8 mouse cellular contexts compared by ENCODE assay signal in genomic region chr13:98205111-98205510, GRCm38 (mm10). TPM values are rescaled to one million over a fixed set of nuclear protein-coding genes. Genes with fewer than 3 reads are reported as not detected.
DNase-seq lines count a peak whose midpoint lies in the region; ATAC-seq and TF ChIP-seq lines count a peak whose summit lies in the region.

No protein-coding gene starts in this region.

- peaks cover 47% of the 10 kb centered on the region for H3K27me3 ChIP-seq in forebrain, embryonic 10.5 days (ENCODE audit: poor library complexity, severe bottlenecking)
- H3K27me3 ChIP-seq in intestine, postnatal 0 days (replicated peaks; ENCODE audit: control insufficient read depth, insufficient read depth, low read length) = no peaks in the 10 kb centered on the region

- no peak for DNase-seq in left cerebral cortex, adult 2 months (ENCODE audit: extremely low spot score in 1 of 2, low spot score in 2 of 2)
- DNase-seq in left cerebral cortex, postnatal 10 days (ENCODE audit: extremely low spot score in 1 of 2, low spot score in 2 of 2) = no peak
- peak; percentile 18 for DNase-seq in forebrain, embryonic 10.5 days (ENCODE audit: extremely low spot score, low spot score)
- DNase-seq in retina, embryonic 14.5 days (ENCODE audit: low spot score) = peak; percentile 42
- DNase-seq in cerebellum, adult 8-10 months = no peak
- DNase-seq in gastrocnemius, postnatal 36 days = no peak
- no peak for DNase-seq in right cerebral cortex, postnatal 25 days

- peaks cover 33% of the 10 kb centered on the region for H3K4me1 ChIP-seq in forebrain, embryonic 10.5 days
- no peaks in the 10 kb centered on the region for H3K4me1 ChIP-seq in intestine, postnatal 0 days (replicated peaks; ENCODE audit: control insufficient read depth, insufficient read depth, low read length)

- no peak for ATAC-seq in intestine, postnatal 0 days

- H3K9me3 ChIP-seq in forebrain, embryonic 10.5 days = no peaks in the 10 kb centered on the region
- H3K9me3 ChIP-seq in intestine, postnatal 0 days (ENCODE audit: control insufficient read depth) = no peaks in the 10 kb centered on the region

- no peak for TF ChIP-seq CTCF in left cerebral cortex, adult 2 months (IDR thresholded peaks at IDR 0.05)
- no peak for TF ChIP-seq CTCF in intestine, postnatal 0 days (IDR thresholded peaks at IDR 0.05; ENCODE audit: low read depth)

- peak overlapping the region; percentile 57 for H3K4me3 ChIP-seq in left cerebral cortex, adult 2 months
- peak overlapping the region; percentile 72 for H3K4me3 ChIP-seq in forebrain, embryonic 10.5 days
- H3K4me3 ChIP-seq in intestine, postnatal 0 days (ENCODE audit: low read depth, low read length) = peak overlapping the region; percentile 69

- H3K9ac ChIP-seq in intestine, postnatal 0 days (ENCODE audit: low read depth, low read length) = peak overlapping the region; percentile 67; the same call in 1 of the 2 replicates

- 28% methylated on average over 8 of the region's 8 CpGs for WGBS in forebrain, embryonic 10.5 days
- WGBS in intestine, postnatal 0 days = 16% methylated on average over 8 of the region's 8 CpGs

- H3K27ac ChIP-seq in left cerebral cortex, adult 2 months = peak overlapping the region; percentile 83; the same call in 1 of the 2 replicates
- peak overlapping the region; percentile 90; the same call in 1 of the 2 replicates for H3K27ac ChIP-seq in forebrain, embryonic 10.5 days
- peak overlapping the region; percentile 82; the same call in 1 of the 2 replicates for H3K27ac ChIP-seq in intestine, postnatal 0 days (ENCODE audit: low read depth, low read length)

- peak overlapping the region; percentile 93 for H3K4me2 ChIP-seq in intestine, postnatal 0 days (replicated peaks; ENCODE audit: low read depth)

- intact Hi-C loops in left cerebral cortex, adult 2 months (cut with DNase I) = loop anchor here (5.0 kb wide), 2 partner anchors 68 to 173 kb away; no protein-coding TSS in a partner anchor
- intact Hi-C loops in left cerebral cortex, postnatal 10 days (cut with DNase I) = no loop called here
- intact Hi-C loops in gastrocnemius, postnatal 36 days (cut with DNase I) = no loop called here

- no peaks in the 10 kb centered on the region for H3K36me3 ChIP-seq in forebrain, embryonic 10.5 days (replicated peaks)
- H3K36me3 ChIP-seq in intestine, postnatal 0 days (ENCODE audit: control insufficient read depth, insufficient read depth) = no peaks in the 10 kb centered on the region

RNA-seq across cellular contexts. Expression of gene Arhgef28, which starts 1.1 kb away (rescaled TPM):
- 10 to 100 TPM; 37.4 to 40.7 TPM for total RNA-seq in left cerebral cortex, adult 2 months (2021)
- 10 to 100 TPM; 52.0 to 54.8 TPM for total RNA-seq in left cerebral cortex, postnatal 10 days (2021)
- 5.7 and 5.9 TPM in 2 replicates for polyA plus RNA-seq in forebrain, embryonic 10.5 days (2016; fragmentation: Nextera tagmentation; extraction: Ambion mirVana)
- 13.8 and 15.1 TPM in 2 replicates for polyA plus RNA-seq in intestine, postnatal 0 days (2015; fragmentation: Nextera tagmentation; extraction: Ambion mirVana)
- total RNA-seq in gastrocnemius, postnatal 36 days (2021) = 1 to 10 TPM; 2.8 to 3.7 TPM

RNA-seq across cellular contexts. Expression of gene Utp15, which starts 57.7 kb away (rescaled TPM):
- 10 to 100 TPM; 22.2 to 23.0 TPM for total RNA-seq in left cerebral cortex, adult 2 months (2021)
- total RNA-seq in left cerebral cortex, postnatal 10 days (2021) = 10 to 100 TPM; 20.9 to 21.5 TPM
- polyA plus RNA-seq in forebrain, embryonic 10.5 days (2016; fragmentation: Nextera tagmentation; extraction: Ambion mirVana) = 50.7 and 53.6 TPM in 2 replicates
- polyA plus RNA-seq in intestine, postnatal 0 days (2015; fragmentation: Nextera tagmentation; extraction: Ambion mirVana) = 9.3 and 9.8 TPM in 2 replicates
- total RNA-seq in gastrocnemius, postnatal 36 days (2021) = 1 to 10 TPM; 2.6 to 4.0 TPM

RNA-seq across cellular contexts. Expression of gene Ankra2, which starts 57.8 kb away (rescaled TPM):
- 10 to 100 TPM; 47.1 TPM for total RNA-seq in left cerebral cortex, adult 2 months (2021)
- total RNA-seq in left cerebral cortex, postnatal 10 days (2021) = 10 to 100 TPM; 62.1 to 62.4 TPM
- polyA plus RNA-seq in forebrain, embryonic 10.5 days (2016; fragmentation: Nextera tagmentation; extraction: Ambion mirVana) = 14.7 and 15.7 TPM in 2 replicates
- 18.9 and 19.3 TPM in 2 replicates for polyA plus RNA-seq in intestine, postnatal 0 days (2015; fragmentation: Nextera tagmentation; extraction: Ambion mirVana)
- 10 to 100 TPM; 11.5 to 14.2 TPM for total RNA-seq in gastrocnemius, postnatal 36 days (2021)

Comparison
In these comparisons a context has a peak if more than half of its experiments do, and no peak if none do; other contexts are left out.
1. DNase-seq: peak in forebrain, embryonic 10.5 days (single experiment) and retina, embryonic 14.5 days (single experiment); none in left cerebral cortex, adult 2 months (0 of 2), left cerebral cortex, postnatal 10 days (0 of 2), cerebellum, adult 8-10 months (single experiment), gastrocnemius, postnatal 36 days (0 of 2) and right cerebral cortex, postnatal 25 days (single experiment).
2. RNA of gene Arhgef28, which starts 1.1 kb away (total RNA-seq): 52.0 to 54.8 TPM in left cerebral cortex, postnatal 10 days and 37.4 to 40.7 TPM in left cerebral cortex, adult 2 months; 2.8 to 3.7 TPM in gastrocnemius, postnatal 36 days; every median in the first group is over 4 times any median in the second.
3. RNA of gene Utp15, which starts 57.7 kb away (total RNA-seq): 22.2 to 23.0 TPM in left cerebral cortex, adult 2 months and 20.9 to 21.5 TPM in left cerebral cortex, postnatal 10 days; 2.6 to 4.0 TPM in gastrocnemius, postnatal 36 days; every median in the first group is over 4 times any median in the second.
4. Peak in every context shown above with its lines, with median percentiles within 50 percentile points of each other: H3K27ac ChIP-seq and H3K4me3 ChIP-seq.